Mouse (Mus musculus) 416B (cell line): ENCODE measurements around the gene Magi1.

Experiments used
- DNase-seq: peaks from one replicate; pipeline ENCODE4 v3.0.0; 2011; ENCODE audit warnings: low read depth

Gene Magi1

DNA sequence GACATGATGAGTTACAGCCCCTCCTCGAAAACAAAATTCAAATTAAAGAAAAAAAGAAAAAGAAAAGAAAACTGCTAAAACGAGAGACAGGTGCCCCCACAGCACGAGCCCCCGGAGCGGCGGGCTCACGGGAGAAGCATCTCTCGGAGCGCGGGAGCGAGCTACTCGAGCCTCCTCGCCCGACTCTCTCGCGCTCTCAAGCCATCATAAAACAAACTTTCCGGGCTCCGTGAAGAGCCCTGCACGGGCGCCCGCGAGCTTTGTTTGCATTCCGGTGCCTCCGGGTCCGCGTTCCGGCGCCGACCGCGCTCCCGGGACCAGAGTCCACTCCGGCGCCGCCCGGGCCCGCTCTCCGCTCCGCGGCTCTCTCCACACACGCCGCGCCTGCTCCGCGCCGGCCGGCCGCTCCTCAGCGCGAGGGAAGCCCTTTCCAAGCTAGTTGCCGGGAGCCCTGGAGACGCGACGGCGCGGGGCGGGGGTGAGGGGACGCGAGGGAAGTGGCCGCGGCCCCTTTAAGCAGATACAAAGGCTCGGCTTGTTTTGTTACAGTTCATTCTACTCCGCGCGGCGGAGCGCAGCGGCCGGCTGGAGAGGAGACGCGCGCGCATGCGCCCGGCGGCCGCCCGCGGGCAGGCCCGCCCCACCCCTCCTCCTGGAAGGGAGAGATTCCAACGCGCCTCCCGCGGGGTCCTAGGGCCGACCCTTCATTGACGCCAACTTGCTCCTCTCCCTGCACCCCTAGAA is at the start of gene Magi1:
Magi1 (minus strand) TSS at position 600 of the 744 bp plus-strand sequence.
- DNase-seq, result no peak

DNA sequence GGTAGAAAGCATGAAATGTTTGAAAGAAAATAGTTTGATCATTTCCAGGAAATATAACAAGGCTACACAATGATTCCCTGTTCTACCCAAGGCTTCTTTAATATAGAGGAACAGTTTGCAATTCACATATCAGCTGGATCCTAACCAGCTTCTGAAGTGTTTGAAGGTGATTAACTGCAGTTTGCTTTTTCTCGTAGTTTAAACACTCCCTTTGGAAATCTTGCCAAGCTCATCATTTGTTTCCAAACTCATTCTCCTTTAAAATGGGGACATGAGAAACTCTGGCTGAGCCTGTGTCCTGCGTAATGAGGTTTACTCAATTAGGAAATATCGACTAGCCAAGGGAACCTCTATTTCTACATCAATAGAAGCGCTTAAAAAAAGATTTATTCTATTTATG is 43.4 kb upstream of the Magi1 start:
- no peak for DNase-seq

DNA sequence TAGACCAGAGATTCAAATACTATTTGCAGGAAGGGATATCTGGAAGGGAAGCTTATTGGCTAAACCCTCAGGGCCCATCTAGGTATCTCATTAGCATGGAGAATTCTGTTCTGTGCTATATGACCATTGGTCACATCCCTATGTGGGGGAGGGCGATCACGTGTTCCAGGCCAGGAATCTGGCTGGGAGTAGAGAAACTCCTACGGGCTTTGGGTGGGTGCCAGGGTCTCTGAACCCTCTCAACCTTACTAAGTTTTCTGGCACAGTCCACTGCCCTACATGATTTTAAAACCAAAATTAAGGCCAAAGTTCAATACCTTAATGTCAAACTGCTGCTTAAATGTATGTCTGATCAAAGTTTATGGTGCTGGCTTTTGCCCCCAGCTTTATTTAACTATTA is 33.2 kb upstream of the Magi1 start:
- no peak for DNase-seq

DNA sequence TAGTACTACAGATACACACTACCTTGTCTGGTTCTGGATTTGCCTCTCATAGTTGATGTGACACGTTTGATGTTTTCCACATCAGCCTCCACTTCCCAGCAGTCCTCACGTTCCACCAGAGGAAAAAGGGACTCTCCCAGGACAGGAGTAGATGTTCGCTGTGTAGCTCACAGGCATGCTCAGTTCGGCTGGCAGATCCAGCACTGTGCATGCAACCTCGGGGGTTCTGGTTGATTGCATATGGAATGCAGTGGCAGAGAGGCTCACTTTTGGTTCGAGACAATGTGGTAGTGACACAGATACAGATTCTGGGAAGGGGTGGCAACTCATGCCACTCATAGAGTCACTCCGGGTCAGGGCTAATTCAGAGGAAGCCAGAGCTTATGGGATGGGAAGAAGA is 28.6 kb upstream of the Magi1 start:
- no peak for DNase-seq

DNA sequence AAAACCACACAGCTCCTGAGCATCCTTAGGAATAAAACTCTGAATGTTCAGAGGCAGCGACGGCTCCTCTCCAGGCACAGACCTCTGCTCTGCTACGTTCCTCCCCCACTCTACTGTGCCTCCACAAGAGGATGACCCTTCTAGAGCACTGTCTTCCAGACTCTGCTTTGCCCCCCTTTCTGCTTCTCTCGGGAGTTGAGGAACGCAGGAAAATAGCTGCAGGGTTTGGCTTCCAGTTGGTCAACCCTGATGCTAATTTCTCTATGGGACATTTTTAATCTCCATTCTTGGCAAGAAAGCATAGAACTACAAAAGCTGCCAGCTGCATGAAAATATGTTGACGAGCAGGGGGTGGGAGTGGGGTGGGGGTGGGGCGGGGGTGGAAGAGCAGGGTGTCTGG is 24.8 kb upstream of the Magi1 start:
- no peak for DNase-seq

DNA sequence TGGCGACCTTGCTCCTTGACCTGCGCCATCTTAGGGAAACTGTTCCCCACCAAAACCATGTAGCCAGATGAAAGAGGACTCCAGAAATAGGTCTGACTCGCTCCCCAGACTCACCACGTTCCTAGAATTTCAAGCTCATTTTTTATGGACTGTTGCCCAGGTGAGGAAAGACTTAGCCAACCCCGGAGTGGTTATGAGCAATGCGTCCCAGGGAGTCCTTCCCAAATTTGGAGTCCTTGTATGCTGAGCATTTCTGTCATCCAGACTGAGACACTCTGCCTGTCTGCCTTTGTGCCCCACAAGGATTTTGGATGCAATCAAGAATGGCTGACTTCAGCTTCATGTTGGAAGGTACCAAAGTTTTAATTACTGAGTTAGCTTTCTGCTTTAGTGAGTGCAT is 19.8 kb upstream of the Magi1 start:
- DNase-seq, result no peak

DNA sequence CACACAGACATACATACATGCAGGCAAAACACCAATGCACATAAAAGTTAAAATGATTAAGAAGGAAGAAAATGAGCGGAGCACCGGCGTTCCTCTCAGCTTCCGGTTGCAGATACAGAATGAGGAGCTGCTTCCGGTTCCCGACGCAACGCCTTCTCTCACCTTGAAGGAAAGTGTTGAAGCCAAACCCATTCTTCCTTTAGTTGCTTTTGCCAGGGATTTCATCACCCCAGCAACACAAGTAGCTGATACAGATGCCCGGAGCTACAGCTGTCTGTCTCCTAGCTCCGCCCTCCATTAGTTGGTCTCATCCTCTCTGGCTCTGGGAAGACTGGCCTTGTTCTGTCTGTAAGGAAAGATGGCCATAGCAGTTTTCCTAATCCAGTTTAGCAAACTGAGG is 18.1 kb upstream of the Magi1 start:
- DNase-seq, result no peak

DNA sequence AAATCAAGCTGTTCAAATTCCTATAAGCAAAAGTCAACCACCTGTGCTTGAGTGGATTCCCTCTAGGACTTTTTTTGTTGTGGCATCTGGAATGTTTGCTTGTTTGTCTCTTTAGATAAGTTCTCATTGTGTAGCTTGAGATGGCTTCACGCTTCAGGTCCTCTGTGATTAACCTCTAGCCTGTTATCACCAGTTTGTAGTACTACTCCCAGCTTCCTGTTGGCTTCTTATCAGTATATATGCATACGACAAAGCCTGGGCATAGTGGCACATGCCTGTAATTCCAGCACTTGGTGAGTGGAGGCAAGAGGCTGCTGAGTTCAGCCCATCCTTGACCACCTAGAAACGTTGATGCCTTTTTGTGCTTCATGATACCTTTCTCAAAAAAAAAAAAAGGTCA is 16.8 kb upstream of the Magi1 start:
- peak; percentile 22 for DNase-seq

DNA sequence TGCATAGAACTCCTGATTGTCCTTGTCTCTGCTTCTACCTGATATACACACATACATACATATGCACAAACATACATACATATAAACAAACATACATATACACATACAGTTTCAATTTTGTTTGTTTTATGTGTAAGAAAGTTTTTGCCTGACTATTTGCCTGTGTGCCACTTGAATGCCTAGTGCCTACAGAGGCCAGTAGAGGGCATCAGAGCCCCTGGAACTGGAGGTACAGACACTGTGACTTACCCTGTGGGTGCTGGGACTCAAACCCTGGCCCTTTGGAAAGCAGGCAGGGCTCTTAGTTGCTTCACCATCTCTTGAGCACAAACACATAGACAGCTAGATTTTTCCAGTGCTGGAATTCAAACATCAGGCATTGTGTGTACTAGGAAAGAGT is 3.7 kb upstream of the Magi1 start:
- no peak for DNase-seq

DNA sequence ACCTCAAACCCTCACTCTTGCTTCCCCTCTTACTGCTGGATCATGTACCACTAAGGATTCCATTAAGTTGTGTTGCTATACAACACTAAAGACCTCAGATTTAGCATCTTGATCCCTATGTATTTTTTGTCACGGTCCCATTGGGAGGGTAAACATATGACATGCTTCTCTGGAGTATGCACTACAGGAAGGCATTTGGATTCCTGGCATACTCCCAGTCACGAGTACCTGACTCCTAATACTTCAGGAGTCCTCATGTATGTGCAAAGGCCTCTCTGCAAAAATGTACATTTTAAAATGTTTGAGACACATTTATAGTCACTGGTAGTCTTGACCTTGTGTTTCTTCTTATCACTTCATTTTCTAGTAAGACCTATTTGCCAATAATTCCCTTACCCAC is 2.8 kb upstream of the Magi1 start:
- DNase-seq, result no peak

DNA sequence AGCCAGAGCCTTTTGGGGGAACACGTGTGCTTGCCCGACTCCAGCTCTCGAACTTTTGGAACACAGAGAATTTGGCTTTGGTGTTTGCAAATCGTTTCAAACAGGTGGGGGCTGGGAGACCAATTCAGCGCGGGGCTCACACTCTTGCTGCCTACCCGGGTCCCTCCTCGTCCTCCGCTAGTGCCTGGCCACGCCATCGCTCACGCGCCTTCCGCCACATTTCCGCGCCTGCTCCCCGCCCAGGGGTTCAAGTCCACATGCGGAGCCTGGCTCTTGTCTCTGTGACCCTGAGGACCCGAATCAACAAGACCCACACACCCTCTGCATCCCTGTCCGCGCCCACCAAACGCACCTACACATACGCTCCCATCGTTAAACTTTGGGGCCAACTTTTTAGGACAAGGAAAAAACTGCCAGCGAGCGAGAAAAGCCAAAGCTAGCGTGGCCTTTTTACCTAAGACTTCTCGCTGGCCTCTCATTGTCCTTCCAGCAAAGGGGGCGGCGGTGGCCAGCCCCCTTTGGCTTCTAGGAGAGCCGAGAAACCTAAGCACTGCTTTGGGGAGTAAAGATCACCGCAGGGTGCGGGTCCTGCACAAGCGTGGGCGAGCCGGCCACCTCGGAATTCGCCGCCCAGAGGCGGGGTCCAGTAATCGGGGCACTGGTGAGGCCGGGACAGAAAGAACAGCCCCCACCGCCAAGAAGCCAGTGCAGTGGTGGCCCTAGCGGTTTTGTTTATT is 540 bp upstream of the Magi1 start:
- no peak for DNase-seq

DNA sequence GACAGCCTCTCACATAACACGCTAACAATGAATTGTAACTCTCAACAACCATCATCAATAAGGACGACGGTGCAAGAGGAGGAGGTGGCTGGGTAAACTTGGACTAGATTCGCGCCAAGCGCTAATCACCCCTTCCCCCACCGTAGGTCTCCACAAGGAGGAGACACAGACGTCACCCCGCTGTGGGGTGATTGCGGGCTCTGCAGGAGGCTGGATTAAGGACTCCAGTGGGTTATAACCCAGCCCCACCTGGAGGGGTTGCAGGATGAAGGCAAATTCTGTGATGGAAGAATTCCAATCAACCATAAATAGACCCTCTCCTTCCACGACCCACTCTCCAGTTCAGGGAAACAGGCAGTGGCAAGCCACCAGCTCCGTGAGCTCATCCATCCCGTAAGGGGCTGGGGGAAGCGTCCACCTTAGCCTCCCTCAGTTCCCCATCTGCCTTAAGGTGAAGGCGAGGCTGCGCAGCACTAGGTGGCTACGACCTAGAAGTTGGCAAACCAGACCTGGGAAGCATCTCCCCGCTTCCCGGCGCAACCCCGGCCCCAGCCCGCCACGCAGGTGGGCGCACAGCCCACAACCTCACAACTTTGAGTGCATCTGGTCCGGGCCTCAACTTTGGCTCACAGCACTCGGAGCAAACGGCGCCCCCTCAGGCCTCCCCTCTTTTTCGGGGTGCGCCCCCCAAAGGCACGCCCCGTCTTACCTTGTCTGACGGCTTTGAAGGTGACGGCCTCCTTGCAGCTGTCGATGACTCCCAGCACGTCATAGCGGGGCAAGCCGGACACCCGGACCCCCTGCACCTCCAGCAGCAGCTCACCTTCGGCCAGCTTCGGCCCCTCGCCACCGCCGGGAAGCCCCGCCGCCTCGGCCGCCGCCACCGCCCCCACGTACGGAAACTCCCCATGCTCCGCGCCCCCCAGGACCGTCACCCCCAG is 1.1 kb downstream of the Magi1 start:
- no peak for DNase-seq

DNA sequence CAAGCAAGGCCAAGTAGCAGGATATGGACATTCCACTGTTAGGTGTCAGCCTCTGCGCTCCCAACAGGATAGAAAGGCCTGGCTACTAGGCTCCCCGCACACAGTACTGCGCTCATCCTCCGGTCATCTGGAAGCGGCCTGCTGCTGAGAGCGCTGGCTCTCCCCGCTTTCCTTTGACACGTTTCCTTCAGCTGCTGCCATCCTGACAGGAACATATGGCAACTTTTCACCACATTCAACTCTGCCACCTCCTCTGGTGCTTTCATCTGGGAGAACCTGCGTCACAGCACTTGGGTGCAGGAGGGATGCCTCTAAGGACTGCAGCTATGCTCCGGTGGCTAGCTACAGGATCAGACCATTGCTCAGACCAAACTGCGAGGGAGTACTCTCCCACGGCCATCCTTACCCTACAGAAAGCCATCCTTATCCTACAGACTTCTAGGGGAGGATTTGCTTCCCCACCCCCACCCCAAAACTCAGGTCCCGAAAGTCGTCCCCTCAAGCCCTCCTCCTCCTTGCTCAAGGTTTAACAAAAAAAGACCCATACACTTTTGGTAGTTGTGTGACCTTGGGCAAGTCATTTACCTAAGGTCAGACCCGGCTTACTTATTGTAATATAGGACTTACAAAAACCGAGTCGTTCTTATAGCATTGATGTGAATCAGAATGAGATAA is 2.0 kb downstream of the Magi1 start:
- DNase-seq, result no peak

DNA sequence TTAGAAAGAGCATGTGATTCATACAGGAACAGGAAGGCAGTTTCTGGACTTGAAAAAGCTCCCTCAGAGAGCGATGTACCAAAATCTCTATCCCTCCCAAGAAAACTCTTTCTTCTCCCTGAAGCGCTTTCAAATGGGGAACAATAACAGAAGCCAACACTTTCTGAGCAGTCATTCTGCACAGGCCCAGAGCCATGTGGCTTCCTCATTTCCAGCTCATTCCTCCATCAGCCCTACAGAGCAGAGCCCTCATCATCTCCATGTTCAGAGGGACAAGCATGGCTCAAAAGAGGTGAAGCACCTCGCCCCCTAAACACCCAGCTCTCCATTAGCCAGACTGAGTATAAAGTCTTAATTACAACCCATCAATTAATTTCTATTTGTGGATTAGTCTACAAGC is 9.8 kb downstream of the Magi1 start:
- DNase-seq, result no peak

DNA sequence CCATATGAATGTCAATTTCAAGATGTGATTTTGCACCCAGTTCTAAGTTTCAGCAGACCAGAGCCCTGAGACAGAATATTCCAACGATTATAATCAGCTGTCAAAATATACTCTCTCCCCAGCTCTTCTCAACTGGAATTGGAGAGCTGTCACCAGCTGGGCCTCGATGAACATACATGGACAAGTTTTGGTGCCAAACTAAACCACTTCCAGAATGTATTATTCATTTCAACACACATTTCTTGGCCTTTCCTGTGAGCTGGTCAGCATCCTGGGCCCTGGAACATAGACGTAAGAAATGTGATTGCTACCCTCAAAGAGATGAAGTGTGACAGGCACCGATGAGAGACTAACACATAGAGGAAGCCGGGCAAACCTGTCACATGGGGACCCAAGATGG is 13.7 kb downstream of the Magi1 start:
- no peak for DNase-seq

DNA sequence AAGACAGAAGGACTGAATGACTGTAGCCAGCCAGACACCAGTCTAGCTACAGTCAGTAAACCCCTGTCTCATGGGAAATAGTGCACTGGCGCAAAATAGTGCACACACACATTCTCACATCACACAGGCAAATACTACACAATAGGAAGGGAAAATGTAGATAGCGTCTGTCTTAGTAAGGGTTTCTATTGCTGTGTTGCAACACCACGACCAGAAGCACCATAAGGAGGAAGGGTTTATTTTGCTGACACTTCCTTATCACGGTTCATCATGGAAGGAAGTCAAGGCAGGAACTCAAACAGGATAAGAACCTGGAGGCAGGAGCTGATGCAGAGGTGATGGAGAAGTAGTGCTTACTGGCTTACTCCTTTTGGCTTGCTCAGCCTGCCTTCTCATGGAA is 14.5 kb downstream of the Magi1 start:
- peak; percentile 3 for DNase-seq

DNA sequence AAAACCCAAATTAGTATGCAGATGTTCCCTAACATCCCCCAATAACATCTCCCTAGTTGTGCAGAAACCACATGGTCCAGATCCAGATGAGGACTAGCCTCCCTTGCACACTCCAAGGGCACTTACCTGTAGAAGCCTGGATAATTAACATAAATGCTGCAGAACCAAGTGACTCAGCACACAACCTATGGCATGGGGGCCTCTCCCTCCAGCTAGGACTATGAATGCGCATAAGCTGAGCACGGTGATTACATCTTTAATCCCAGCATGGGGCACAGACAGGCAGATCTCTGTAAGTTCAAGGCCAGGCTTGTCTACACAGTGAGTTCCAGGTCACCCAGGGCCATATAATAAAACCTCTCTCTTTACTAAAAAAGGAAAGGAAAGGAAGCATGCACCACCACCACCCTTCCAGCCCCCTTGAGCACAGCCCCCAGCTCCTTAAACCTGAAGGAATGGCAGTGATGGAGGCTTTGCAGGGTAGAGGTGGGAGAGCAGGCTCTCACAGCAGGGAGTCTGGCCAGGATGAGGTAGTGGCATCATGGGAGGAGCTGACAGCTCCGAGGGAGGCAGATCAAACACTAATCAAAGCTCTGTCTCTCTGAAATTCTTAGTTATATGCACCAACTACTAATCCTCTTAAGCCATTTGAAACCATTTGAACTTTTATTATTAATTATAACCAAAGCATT is 18.3 kb downstream of the Magi1 start:
- DNase-seq, result no peak

DNA sequence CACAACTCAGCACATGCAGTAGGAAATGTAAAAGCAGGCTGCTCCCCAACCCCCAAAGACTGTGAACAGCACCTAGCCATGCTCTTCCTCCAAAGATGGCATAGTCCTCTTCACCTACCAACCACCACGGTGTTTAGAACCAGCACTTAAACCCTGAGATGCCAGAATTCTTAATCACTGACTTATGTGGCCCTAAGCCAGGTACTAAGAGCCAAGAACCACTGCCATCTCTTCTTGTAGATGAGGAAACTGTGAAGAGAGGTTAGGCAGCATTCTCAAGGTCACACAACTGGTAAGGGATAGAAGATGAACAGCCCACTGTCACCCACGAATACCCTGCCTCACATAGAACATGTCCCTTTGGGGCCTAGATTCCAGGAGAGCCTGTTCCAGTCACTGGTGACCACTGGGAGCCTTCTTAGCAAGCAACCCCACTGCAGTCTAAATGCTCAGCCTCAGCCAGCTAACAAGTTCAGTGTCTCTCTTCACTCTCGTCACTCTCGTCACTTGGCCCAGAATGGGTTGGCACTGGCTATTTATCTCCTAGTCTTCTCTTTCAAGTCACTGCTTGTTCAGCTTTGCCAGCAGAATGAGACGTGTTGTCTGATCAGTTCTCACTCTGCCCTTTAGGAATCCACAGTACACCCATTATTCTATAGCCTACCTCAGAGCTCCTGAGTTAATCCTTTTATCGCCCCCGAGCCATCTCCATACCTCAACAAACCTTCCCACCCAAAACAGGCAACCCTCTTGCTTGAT is 19.4 kb downstream of the Magi1 start:
- DNase-seq, result no peak

DNA sequence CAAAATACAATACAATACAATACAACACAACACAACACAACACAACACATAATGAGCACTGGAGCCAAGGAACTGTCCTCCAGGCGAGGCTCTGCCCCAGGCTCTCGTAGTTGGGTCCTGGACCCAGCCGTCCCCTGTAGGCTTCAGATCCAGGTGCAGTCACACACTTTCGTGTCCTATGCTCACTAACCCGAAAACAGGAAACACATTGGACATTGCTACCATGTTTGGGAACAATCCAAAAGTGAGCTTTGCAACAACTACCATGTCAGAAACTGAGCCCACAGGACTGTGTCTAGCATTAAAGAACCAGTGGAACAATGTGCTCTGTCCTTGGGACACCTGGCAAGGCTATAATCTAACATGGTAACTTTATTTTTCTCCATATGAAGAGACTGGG is 22.9 kb downstream of the Magi1 start:
- no peak for DNase-seq

DNA sequence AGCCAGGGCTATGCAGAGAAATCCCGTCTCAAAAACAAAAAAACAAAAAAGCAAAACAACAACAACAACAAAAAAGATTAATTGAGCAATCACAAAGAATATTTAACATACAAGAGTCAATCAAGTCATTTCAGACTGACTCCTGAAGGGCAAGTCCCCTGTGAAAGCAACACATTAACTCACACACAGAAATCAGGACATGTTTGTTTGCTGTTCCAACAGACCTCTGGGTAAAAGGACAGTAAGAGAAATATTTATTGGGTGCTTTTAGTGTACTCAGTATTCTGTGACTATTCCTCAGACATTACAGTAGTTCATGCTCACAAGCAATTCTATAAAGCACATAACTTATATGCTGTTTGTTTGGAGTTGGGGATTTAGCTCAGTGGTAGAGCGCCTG is 23.7 kb downstream of the Magi1 start:
- no peak for DNase-seq

DNA sequence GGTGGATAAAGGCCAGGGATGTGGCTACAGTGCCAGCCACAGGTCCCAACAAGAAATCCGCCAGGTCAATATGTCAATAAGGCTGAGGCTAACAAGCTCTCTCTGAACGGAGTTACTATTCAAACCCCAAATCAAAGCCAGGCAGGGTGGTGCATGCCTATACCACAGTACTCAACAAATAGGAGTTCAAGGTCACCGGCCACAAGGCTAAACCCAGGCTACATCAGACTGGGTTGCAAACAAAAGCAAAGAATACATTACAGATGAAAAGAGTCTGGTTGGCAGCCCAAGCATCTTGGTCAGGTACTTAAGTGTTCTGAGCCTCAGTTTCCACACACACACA is 25.9 kb downstream of the Magi1 start:
- no peak for DNase-seq
